Mouse (Mus musculus) MN1 (cell line): ENCODE measurements around the gene Gstm7.
"Not testable (repeated sequence)": the region's sequence is repeated elsewhere in the genome, so short reads cannot be mapped to it uniquely, and the experiment has no call there.

ENCODE experiments used
- DNase-seq: peaks from one replicate; pipeline ENCODE4 v3.0.0-alpha.2; 2016; ENCODE audit warnings: low spot score

The Gstm7 gene

GRCm38 (mm10) chr3:107931670-107932069, at the start of gene Gstm7:
Gene Gstm7 (minus strand): TSS chr3:107931817.
- peak; percentile 97 for DNase-seq

GRCm38 (mm10) chr3:107981261-107981660, 49.6 kb upstream of the Gstm7 start:
- DNase-seq = peak; percentile 9

GRCm38 (mm10) chr3:107977691-107978090, 46.1 kb upstream of the Gstm7 start:
- no peak for DNase-seq

GRCm38 (mm10) chr3:107974237-107974636, 42.6 kb upstream of the Gstm7 start:
- DNase-seq = no peak

GRCm38 (mm10) chr3:107972070-107972469, 40.5 kb upstream of the Gstm7 start:
- no peak for DNase-seq

- DNase-seq = not testable (repeated sequence)
Observed at GRCm38 (mm10) chr3:107971101-107971500, 39.5 kb upstream of the Gstm7 start.

- no peak for DNase-seq
Observed at GRCm38 (mm10) chr3:107968724-107969395, 37.2 kb upstream of the Gstm7 start, which contains the start of gene Gstm3. Gene Gstm3 (minus strand): TSS chr3:107969283.

- DNase-seq = no peak
Observed at GRCm38 (mm10) chr3:107966631-107967030, 35.0 kb upstream of the Gstm7 start.

GRCm38 (mm10) chr3:107965592-107965991, 34.0 kb upstream of the Gstm7 start:
- no peak for DNase-seq

- peak; percentile 33 for DNase-seq
Observed at GRCm38 (mm10) chr3:107964656-107965308, 33.2 kb upstream of the Gstm7 start.

GRCm38 (mm10) chr3:107964026-107964425, 32.4 kb upstream of the Gstm7 start:
- no peak for DNase-seq

- not testable (repeated sequence) for DNase-seq
Observed at GRCm38 (mm10) chr3:107955260-107955659, 23.6 kb upstream of the Gstm7 start.

- peak; percentile 54 for DNase-seq
Observed at GRCm38 (mm10) chr3:107953906-107954305, 22.3 kb upstream of the Gstm7 start.

- peak; percentile 86 for DNase-seq
Observed at GRCm38 (mm10) chr3:107953328-107953755, 21.7 kb upstream of the Gstm7 start.

GRCm38 (mm10) chr3:107950531-107950930, 18.9 kb upstream of the Gstm7 start:
- DNase-seq = no peak

GRCm38 (mm10) chr3:107949461-107949860, 17.8 kb upstream of the Gstm7 start:
- not testable (repeated sequence) for DNase-seq

GRCm38 (mm10) chr3:107945729-107946128, 14.1 kb upstream of the Gstm7 start:
- DNase-seq = no peak

- no peak for DNase-seq
Observed at GRCm38 (mm10) chr3:107943239-107943990, 11.8 kb upstream of the Gstm7 start, which contains the start of gene Gstm6. Gene Gstm6 (minus strand): TSS chr3:107943749.

GRCm38 (mm10) chr3:107941261-107941660, 9.6 kb upstream of the Gstm7 start:
- peak; percentile 24 for DNase-seq

GRCm38 (mm10) chr3:107940524-107940923, 8.9 kb upstream of the Gstm7 start:
- peak; percentile 17 for DNase-seq

GRCm38 (mm10) chr3:107939830-107940229, 8.2 kb upstream of the Gstm7 start:
- DNase-seq = no peak

GRCm38 (mm10) chr3:107939403-107939802, 7.8 kb upstream of the Gstm7 start:
- DNase-seq = peak; percentile 64

GRCm38 (mm10) chr3:107935888-107936287, 4.3 kb upstream of the Gstm7 start:
- DNase-seq = no peak
